Mouse (Mus musculus): Measurements from ENCODE around the gene Foxf1.

GRCm38 (mm10) chr8:121126694-121127093, 42.5 kb downstream of the Foxf1 start:
- TF ChIP-seq CTCF (IDR thresholded peaks at IDR 0.05; ENCODE audit: insufficient read depth, low read length) (no peak), POLR2A (IDR thresholded peaks at IDR 0.05; ENCODE audit: borderline replicate concordance, extremely low read depth, low read depth, low read length) (no peak)

All from lung, adult 2 months (tissue).